Mouse (Mus musculus): ENCODE data around the gene Tceanc2. TPM values are rescaled to one million over a fixed set of nuclear protein-coding genes. Genes with fewer than 3 reads are reported as not detected.

Tceanc2 gene
- polyA plus RNA-seq, 1 experiment from 2014 or later, result 14.4 TPM

GRCm38 (mm10) chr4:107178182-107178829, 610 bp downstream of the Tceanc2 start, which contains the start of gene Tmem59:
Gene Tmem59 (plus strand): TSS chr4:107178399.
- H3K36me3 ChIP-seq (replicated peaks), result peaks cover 22% of the 10 kb centered on the region
- peak within 1 kb of the TSS; percentile 99 for H3K27ac ChIP-seq (replicated peaks)
- ATAC-seq (ENCODE audit: insufficient read depth), result peak; percentile 92
- peaks cover 54% of the 10 kb centered on the region for H3K4me1 ChIP-seq (replicated peaks)
- H3K4me3 ChIP-seq (replicated peaks), result peak within 1 kb of the TSS; percentile 99
- H3K9me3 ChIP-seq (replicated peaks), result no peaks in the 10 kb centered on the region
- WGBS (ENCODE audit: insufficient replicate concordance), result under 1% methylated on average over 49 of the region's 49 CpGs
- H3K4me2 ChIP-seq, result peak within 1 kb of the TSS; percentile 76
- peak within 1 kb of the TSS; percentile 97 for H3K9ac ChIP-seq
- no peaks in the 10 kb centered on the region for H3K27me3 ChIP-seq

GRCm38 (mm10) chr4:107177506-107177905, 1.4 kb downstream of the Tceanc2 start:
- no peaks in the 10 kb centered on the region for H3K27me3 ChIP-seq
- 21% methylated on average over 11 of the region's 11 CpGs for WGBS (ENCODE audit: insufficient replicate concordance)
- H3K9ac ChIP-seq, result peak overlapping the region; percentile 97
- no peak for ATAC-seq (ENCODE audit: insufficient read depth)
- H3K4me3 ChIP-seq (replicated peaks), result peak overlapping the region; percentile 99
- peak overlapping the region; percentile 76 for H3K4me2 ChIP-seq
- peak overlapping the region; percentile 99 for H3K27ac ChIP-seq (replicated peaks)
- H3K4me1 ChIP-seq (replicated peaks), result peaks cover 46% of the 10 kb centered on the region
- H3K36me3 ChIP-seq (replicated peaks), result peaks cover 29% of the 10 kb centered on the region
- H3K9me3 ChIP-seq (replicated peaks), result no peaks in the 10 kb centered on the region

GRCm38 (mm10) chr4:107167798-107168197, 11.1 kb downstream of the Tceanc2 start:
- Histone ChIP-seq H3K4me3 (replicated peaks) (no peak overlapping the region), H3K4me1 (replicated peaks) (peaks cover 8% of the 10 kb centered on the region; the same call in 1 of the 2 replicates), H3K9ac (no peak overlapping the region), H3K9me3 (replicated peaks) (no peaks in the 10 kb centered on the region), H3K27me3 (no peaks in the 10 kb centered on the region), H3K27ac (replicated peaks) (no peak overlapping the region; the same call in 1 of the 2 replicates), H3K36me3 (replicated peaks) (peaks cover 33% of the 10 kb centered on the region), H3K4me2 (no peak overlapping the region)
- ATAC-seq (ENCODE audit: insufficient read depth), result no peak
- 69% methylated on average over 5 of the region's 5 CpGs for WGBS (ENCODE audit: insufficient replicate concordance)

- H3K27me3 ChIP-seq, result no peaks in the 10 kb centered on the region
- no peak overlapping the region for H3K27ac ChIP-seq (replicated peaks)
- no peak overlapping the region for H3K9ac ChIP-seq
- H3K4me2 ChIP-seq, result no peak overlapping the region
- H3K4me3 ChIP-seq (replicated peaks), result no peak overlapping the region
- H3K9me3 ChIP-seq (replicated peaks), result no peaks in the 10 kb centered on the region
- peaks cover 8% of the 10 kb centered on the region; the same call in 1 of the 2 replicates for H3K4me1 ChIP-seq (replicated peaks)
- no peak for ATAC-seq (ENCODE audit: insufficient read depth)
- H3K36me3 ChIP-seq (replicated peaks), result peaks cover 28% of the 10 kb centered on the region
- 60% methylated on average over 5 of the region's 5 CpGs for WGBS (ENCODE audit: insufficient replicate concordance)
These were observed 12.2 kb downstream of the Tceanc2 start for GRCm38 (mm10) chr4:107166700-107167099.

- peaks cover 37% of the 10 kb centered on the region for H3K36me3 ChIP-seq (replicated peaks)
- H3K27ac ChIP-seq (replicated peaks), result no peak overlapping the region
- H3K9ac ChIP-seq, result no peak overlapping the region
- no peaks in the 10 kb centered on the region for H3K9me3 ChIP-seq (replicated peaks)
- 0 out of 2 replicates have a peak, but pooled peaks have one; percentile 40 for ATAC-seq (ENCODE audit: insufficient read depth)
- H3K27me3 ChIP-seq, result no peaks in the 10 kb centered on the region
- H3K4me3 ChIP-seq (replicated peaks), result no peak overlapping the region
- peaks cover 8% of the 10 kb centered on the region; the same call in 1 of the 2 replicates for H3K4me1 ChIP-seq (replicated peaks)
- no peak overlapping the region for H3K4me2 ChIP-seq
- WGBS (ENCODE audit: insufficient replicate concordance), result 48% methylated on average over 9 of the region's 9 CpGs
These were observed 14.9 kb downstream of the Tceanc2 start for GRCm38 (mm10) chr4:107163756-107164587.

- Histone ChIP-seq H3K4me2 (no peak overlapping the region), H3K9ac (no peak overlapping the region), H3K27me3 (no peaks in the 10 kb centered on the region), H3K4me3 (replicated peaks) (no peak overlapping the region), H3K27ac (replicated peaks) (no peak overlapping the region), H3K9me3 (replicated peaks) (no peaks in the 10 kb centered on the region), H3K36me3 (replicated peaks) (peaks cover 41% of the 10 kb centered on the region), H3K4me1 (replicated peaks) (peaks cover 5% of the 10 kb centered on the region; the same call in 1 of the 2 replicates)
- 81% methylated on average over 10 of the region's 10 CpGs for WGBS (ENCODE audit: insufficient replicate concordance)
- ATAC-seq (ENCODE audit: insufficient read depth), result no peak
These were observed 15.6 kb downstream of the Tceanc2 start for GRCm38 (mm10) chr4:107163341-107163740.

- H3K9me3 ChIP-seq (replicated peaks), result no peaks in the 10 kb centered on the region
- ATAC-seq (ENCODE audit: insufficient read depth), result no peak
- 77% methylated on average over 8 of the region's 8 CpGs for WGBS (ENCODE audit: insufficient replicate concordance)
These were observed 18.7 kb downstream of the Tceanc2 start for GRCm38 (mm10) chr4:107160181-107160580.

GRCm38 (mm10) chr4:107159166-107159773, 19.6 kb downstream of the Tceanc2 start:
- H3K9me3 ChIP-seq (replicated peaks), result no peaks in the 10 kb centered on the region
- H3K36me3 ChIP-seq (replicated peaks), result peaks cover 27% of the 10 kb centered on the region
- ATAC-seq (ENCODE audit: insufficient read depth), result no peak
- no peak overlapping the region for H3K27ac ChIP-seq (replicated peaks)
- H3K4me3 ChIP-seq (replicated peaks), result no peak overlapping the region
- H3K9ac ChIP-seq, result no peak overlapping the region
- no peak overlapping the region for H3K4me2 ChIP-seq
- WGBS (ENCODE audit: insufficient replicate concordance), result 78% methylated on average over 11 of the region's 11 CpGs
- H3K4me1 ChIP-seq (replicated peaks), result no peaks in the 10 kb centered on the region; the same call in 1 of the 2 replicates
- H3K27me3 ChIP-seq, result no peaks in the 10 kb centered on the region

More at GRCm38 (mm10) chr4:107160181-107160580, 18.7 kb downstream of the Tceanc2 start:
- Histone ChIP-seq H3K4me3 (replicated peaks) (no peak overlapping the region), H3K36me3 (replicated peaks) (peaks cover 35% of the 10 kb centered on the region), H3K4me1 (replicated peaks) (no peaks in the 10 kb centered on the region; the same call in 1 of the 2 replicates), H3K9ac (no peak overlapping the region), H3K4me2 (no peak overlapping the region), H3K27me3 (no peaks in the 10 kb centered on the region), H3K27ac (replicated peaks) (no peak overlapping the region)

- no peak overlapping the region for H3K4me3 ChIP-seq (replicated peaks)
- H3K9ac ChIP-seq, result no peak overlapping the region
- H3K9me3 ChIP-seq (replicated peaks), result no peaks in the 10 kb centered on the region
- H3K4me2 ChIP-seq, result no peak overlapping the region
- no peaks in the 10 kb centered on the region for H3K27me3 ChIP-seq
- ATAC-seq (ENCODE audit: insufficient read depth), result peak; percentile 69
- WGBS (ENCODE audit: insufficient replicate concordance), result 79% methylated on average over 4 of the region's 4 CpGs
- no peak overlapping the region for H3K27ac ChIP-seq (replicated peaks)
- peaks cover 25% of the 10 kb centered on the region for H3K36me3 ChIP-seq (replicated peaks)
- no peaks in the 10 kb centered on the region; the same call in 1 of the 2 replicates for H3K4me1 ChIP-seq (replicated peaks)
These were observed 21.9 kb downstream of the Tceanc2 start for GRCm38 (mm10) chr4:107156983-107157401.

GRCm38 (mm10) chr4:107152571-107152970, 26.3 kb downstream of the Tceanc2 start:
- H3K4me1 ChIP-seq (replicated peaks), result no peaks in the 10 kb centered on the region; the same call in 1 of the 2 replicates
- ATAC-seq (ENCODE audit: insufficient read depth), result no peak
- peaks cover 15% of the 10 kb centered on the region for H3K36me3 ChIP-seq (replicated peaks)
- 81% methylated on average over 8 of the region's 8 CpGs for WGBS (ENCODE audit: insufficient replicate concordance)
- H3K27ac ChIP-seq (replicated peaks), result no peak overlapping the region
- no peaks in the 10 kb centered on the region for H3K27me3 ChIP-seq
- no peak overlapping the region for H3K4me2 ChIP-seq
- no peaks in the 10 kb centered on the region for H3K9me3 ChIP-seq (replicated peaks)
- no peak overlapping the region for H3K4me3 ChIP-seq (replicated peaks)
- no peak overlapping the region for H3K9ac ChIP-seq

GRCm38 (mm10) chr4:107150991-107151390, 27.9 kb downstream of the Tceanc2 start:
- Histone ChIP-seq H3K36me3 (replicated peaks) (peaks cover 27% of the 10 kb centered on the region), H3K27me3 (no peaks in the 10 kb centered on the region), H3K9ac (no peak overlapping the region), H3K4me3 (replicated peaks) (no peak overlapping the region), H3K4me2 (no peak overlapping the region), H3K4me1 (replicated peaks) (no peaks in the 10 kb centered on the region), H3K27ac (replicated peaks) (no peak overlapping the region), H3K9me3 (replicated peaks) (no peaks in the 10 kb centered on the region)
- WGBS (ENCODE audit: insufficient replicate concordance), result 86% methylated on average over 6 of the region's 6 CpGs
- ATAC-seq (ENCODE audit: insufficient read depth), result no peak
